Mouse (Mus musculus) ovary, adult 2 months (tissue): ENCODE results near the gene Vsig10l. TPM values are rescaled to one million over a fixed set of nuclear protein-coding genes. Genes with fewer than 3 reads are reported as not detected.

Experiments used
- polyA plus RNA-seq: library from polyadenylated mRNA; depleted of rRNA; stranded (reverse); fragments of >200 nt; gene quantifications from 2 replicates; pipeline ENCODE4 v1.2.3, GENCODE M21; 2012; rRNA removed

The Vsig10l gene
- 11.4 and 11.9 TPM in 2 replicates for polyA plus RNA-seq

DNA sequence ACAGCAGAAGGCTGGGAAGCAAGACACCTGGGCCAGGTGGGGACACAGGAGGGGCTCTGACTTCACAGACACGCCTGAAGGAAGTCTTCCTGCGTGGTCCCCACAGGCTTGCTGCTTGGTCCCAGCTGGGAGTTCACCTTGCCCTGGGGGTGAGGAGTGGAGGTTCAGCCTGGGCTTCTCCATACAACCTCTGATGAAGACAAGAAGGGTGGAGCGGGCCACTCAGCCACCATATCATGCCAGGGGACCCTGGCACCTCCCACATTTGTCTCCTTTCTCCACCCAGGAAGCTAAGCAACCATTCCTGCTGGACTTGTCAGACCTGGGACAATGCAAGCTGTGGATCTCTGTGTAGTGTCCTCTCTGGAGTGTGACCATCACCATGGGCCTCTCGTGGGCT lies at the start of gene Vsig10l:
TSS of gene Vsig10l (plus strand) at position 301 of the 400 bp plus-strand sequence.

GRCm38 (mm10) chr7:43427406-43427805 lies 35.5 kb upstream of the Vsig10l start, which contains the start of gene Lim2:
Lim2 (plus strand) TSS chr7:43427670.

DNA sequence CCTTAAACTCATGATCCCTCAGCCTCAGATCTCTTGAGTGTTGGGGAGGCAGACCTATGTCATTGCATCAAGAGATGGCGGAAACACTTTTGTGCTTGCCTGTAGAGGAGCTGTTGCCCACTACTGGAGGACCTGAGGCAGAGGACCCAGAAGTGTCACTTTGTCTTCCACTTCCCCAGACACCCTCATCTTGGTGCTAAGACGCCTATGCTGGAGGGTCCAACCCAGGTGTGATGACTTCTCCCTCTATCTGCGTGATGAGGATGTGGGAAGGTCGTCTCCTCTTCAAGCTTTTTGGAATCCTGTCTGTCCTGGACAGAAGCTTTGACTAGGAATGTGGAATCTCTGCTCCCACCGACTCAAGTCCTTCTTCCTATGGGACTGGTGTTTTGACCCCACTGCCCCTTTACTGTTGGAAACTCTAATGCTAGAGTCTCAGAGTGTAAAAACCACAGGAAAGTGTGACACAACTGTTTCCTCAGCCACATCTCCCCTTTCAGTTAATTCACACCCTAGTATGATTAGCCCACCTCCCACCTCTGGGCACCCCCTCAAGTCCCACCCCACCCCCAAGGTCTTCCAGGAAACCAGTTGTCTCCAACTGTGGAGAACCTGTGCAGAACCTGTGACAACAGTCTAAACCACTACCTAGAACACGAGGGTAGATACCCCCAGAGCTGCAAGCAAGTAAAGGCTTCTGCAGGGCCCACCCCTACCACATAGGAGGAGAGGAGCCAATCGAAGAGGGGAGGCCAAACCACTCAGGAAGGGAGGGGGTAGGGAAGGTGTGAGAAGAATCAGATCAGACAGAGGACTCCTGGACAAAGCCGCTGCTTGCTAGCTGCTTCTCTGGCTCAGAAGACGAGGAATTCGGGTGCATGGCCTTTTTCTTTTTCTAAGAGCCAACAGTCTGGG lies 26.4 kb upstream of the Vsig10l start, which contains the start of gene Nkg7:
TSS of gene Nkg7 (plus strand) at position 733 of the 915 bp plus-strand sequence.

GRCm38 (mm10) chr7:43440482-43440881 lies 22.5 kb upstream of the Vsig10l start, which contains the start of gene Cldnd2:
Cldnd2 (plus strand) TSS chr7:43440782.

GRCm38 (mm10) chr7:43443917-43444293 lies 19.0 kb upstream of the Vsig10l start, which contains the start of the genes Etfb and Gm45233:
Etfb (plus strand) TSS chr7:43444083.
Gm45233 (plus strand) TSS chr7:43444128.

DNA sequence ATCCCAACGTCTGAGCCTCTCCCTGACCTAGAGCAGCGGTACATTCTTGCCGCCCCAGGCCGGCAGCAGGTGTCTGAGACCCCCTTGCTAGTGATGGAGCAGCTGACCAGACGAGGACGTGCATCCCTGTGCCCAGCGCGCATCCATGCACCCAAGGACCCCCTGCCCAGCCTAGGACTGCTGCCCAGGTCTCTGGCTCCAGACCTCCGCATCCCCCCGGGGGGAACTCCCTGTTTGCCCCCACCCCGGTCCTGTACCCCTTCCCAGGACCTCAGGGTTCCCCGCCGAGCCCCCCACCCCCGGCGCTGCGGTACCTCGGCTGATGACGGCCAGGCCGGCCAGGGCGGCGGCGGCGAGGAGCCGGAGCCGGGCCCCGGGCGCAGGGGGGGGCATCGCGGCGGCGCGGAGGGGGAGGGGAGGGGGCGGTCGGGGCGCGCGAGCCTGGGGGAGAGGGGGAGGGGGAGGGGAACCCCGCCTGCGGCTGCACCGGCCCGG lies 26.7 kb downstream of the Vsig10l start, which contains the start of gene Iglon5:
TSS of gene Iglon5 (minus strand) at position 445 of the 495 bp plus-strand sequence.

Other genes with a start within 250 kb of the Vsig10l start
- gene Zfp715, start 149.9 kb upstream of the Vsig10l start, polyA plus RNA-seq, result 2.2 and 3.1 TPM in 2 replicates
- 0.32 and 0.59 TPM in 2 replicates for gene Siglecf, start 111.8 kb upstream of the Vsig10l start, polyA plus RNA-seq
- gene Siglecg, start 54.9 kb upstream of the Vsig10l start, polyA plus RNA-seq, result 3.3 and 3.4 TPM in 2 replicates
- not detected in 2 replicates for gene Lim2, start 35.5 kb upstream of the Vsig10l start, polyA plus RNA-seq
- 3.6 and 4.3 TPM in 2 replicates for gene Nkg7, start 26.1 kb upstream of the Vsig10l start, polyA plus RNA-seq
- not detected in 2 replicates for gene Cldnd2, start 22.4 kb upstream of the Vsig10l start, polyA plus RNA-seq
- gene Etfb, start 19.1 kb upstream of the Vsig10l start, polyA plus RNA-seq, result 66.7 and 91.3 TPM in 2 replicates
- 1.4 and 1.9 TPM in 2 replicates for gene Gm45233, start 19.0 kb upstream of the Vsig10l start, polyA plus RNA-seq
- 4.7 and 5.2 TPM in 2 replicates for gene Iglon5, start 26.9 kb downstream of the Vsig10l start, polyA plus RNA-seq
- not detected in 2 replicates for gene 4931406B18Rik, start 42.8 kb downstream of the Vsig10l start, polyA plus RNA-seq
- gene Cd33, start 81.3 kb downstream of the Vsig10l start, polyA plus RNA-seq, result 2.1 and 6.2 TPM in 2 replicates
- 1.5 and 1.6 TPM in 2 replicates for gene Zfp658, start 99.1 kb downstream of the Vsig10l start, polyA plus RNA-seq
- 2.7 and 3.1 TPM in 2 replicates for gene Zfp719, start 116.5 kb downstream of the Vsig10l start, polyA plus RNA-seq
- 0.38 TPM in 1 of 2 replicates, not detected in the other for gene Zfp819, start 144.0 kb downstream of the Vsig10l start, polyA plus RNA-seq
- gene Ceacam18, start 171.6 kb downstream of the Vsig10l start, polyA plus RNA-seq, result not detected in 2 replicates
- gene Siglece, start 197.0 kb downstream of the Vsig10l start, polyA plus RNA-seq, result 2.9 and 3.8 TPM in 2 replicates
- 32.2 and 40.1 TPM in 2 replicates for gene Ctu1, start 208.9 kb downstream of the Vsig10l start, polyA plus RNA-seq
- gene Klk14, start 227.3 kb downstream of the Vsig10l start, polyA plus RNA-seq, result 0.14 and 0.16 TPM in 2 replicates
- not detected in 2 replicates for gene Klk13, start 249.4 kb downstream of the Vsig10l start, polyA plus RNA-seq